11 mouse cellular contexts compared by ENCODE assay signal in genomic region chr4:119072363-119072940, GRCm38 (mm10). TPM values are rescaled to one million over a fixed set of nuclear protein-coding genes. Genes with fewer than 3 reads are reported as not detected.
A peak's percentile ranks its signal among the peaks of the same experiment; 100 is the strongest.
DNase-seq lines count a peak whose midpoint lies in the region; ATAC-seq and TF ChIP-seq lines count a peak whose summit lies in the region.
"Had no signal": no experiment of that assay in that cellular context is flagged by ENCODE, and none has a peak within 500 bp of the region (broad histone marks: within the 10 kb centered on the region; RNA-seq: fewer than 3 reads in every experiment).

No protein-coding gene starts in this region.

- 0 out of 2 replicates have a peak overlapping the region, but pooled peaks have one; percentile 9 for H3K4me3 ChIP-seq in heart, embryonic 12.5 days
- peak overlapping the region; percentile 33 for H3K4me3 ChIP-seq in ES-Bruce4 (ENCODE audit: low read depth, low read length)
- H3K4me3 ChIP-seq in forebrain, embryonic 15.5 days: peak overlapping the region; percentile 27
- H3K4me3 ChIP-seq in limb, embryonic 14.5 days (replicated peaks; ENCODE audit: low read length): peak overlapping the region; percentile 14; the same call in 1 of the 2 replicates

- H3K27ac ChIP-seq in heart, embryonic 12.5 days (ENCODE audit: poor library complexity, severe bottlenecking): peak overlapping the region; percentile 49
- peak overlapping the region; percentile 96 for H3K27ac ChIP-seq in ES-Bruce4 (ENCODE audit: insufficient read depth, low read length)
- H3K27ac ChIP-seq in forebrain, embryonic 15.5 days (replicated peaks): no peak overlapping the region
- H3K27ac ChIP-seq in limb, embryonic 14.5 days (replicated peaks; ENCODE audit: low read depth, low read length): peak overlapping the region; percentile 81

- intact Hi-C loops in heart, postnatal 10 days (cut with DNase I): no loop called here
- intact Hi-C loops in left cerebral cortex, postnatal 4 days (cut with DNase I): no loop called here
- intact Hi-C loops in left cerebral cortex, postnatal 10 days (cut with DNase I): no loop called here

- H3K4me2 ChIP-seq in heart, embryonic 12.5 days: peak overlapping the region; percentile 50
- peak overlapping the region; percentile 50 for H3K4me2 ChIP-seq in forebrain, embryonic 15.5 days (replicated peaks)
- H3K4me2 ChIP-seq in limb, embryonic 14.5 days (replicated peaks; ENCODE audit: low read depth, low read length, severe bottlenecking): peak overlapping the region; percentile 49

- ATAC-seq in heart, embryonic 12.5 days (ENCODE audit: insufficient number of reproducible peaks, low FRiP score): no peak
- ATAC-seq in forebrain, embryonic 15.5 days (replicated peaks): no peak
- no peak for ATAC-seq in limb, embryonic 14.5 days (ENCODE audit: low FRiP score, low read depth)

- no peak for TF ChIP-seq EP300 in ES-Bruce4 (IDR thresholded peaks at IDR 0.05; ENCODE audit: insufficient read depth, low read depth, low read length)

- no peak for TF ChIP-seq CTCF in ES-Bruce4 (IDR thresholded peaks at IDR 0.05; ENCODE audit: low read depth, low read length)

- peaks cover 69% of the 10 kb centered on the region for H3K4me1 ChIP-seq in heart, embryonic 12.5 days (replicated peaks)
- H3K4me1 ChIP-seq in ES-Bruce4 (ENCODE audit: control insufficient read depth, insufficient read depth, low read length): peaks cover 6% of the 10 kb centered on the region
- peaks cover 26% of the 10 kb centered on the region for H3K4me1 ChIP-seq in forebrain, embryonic 15.5 days
- H3K4me1 ChIP-seq in limb, embryonic 14.5 days (ENCODE audit: control insufficient read depth, insufficient read depth, low read length): peaks cover 35% of the 10 kb centered on the region

- 30% methylated on average over 19 of the region's 19 CpGs for WGBS in heart, embryonic 12.5 days
- whole genome bisulfite sequencing in forebrain, embryonic 15.5 days: 17% methylated on average over 19 of the region's 19 CpGs
- 25% methylated on average over 19 of the region's 19 CpGs for WGBS in limb, embryonic 14.5 days

- peak overlapping the region; percentile 34; the same call in 1 of the 2 replicates for H3K9ac ChIP-seq in heart, embryonic 12.5 days
- peak overlapping the region; percentile 66 for H3K9ac ChIP-seq in ES-Bruce4 (ENCODE audit: low read depth, poor library complexity, severe bottlenecking)
- peak overlapping the region; percentile 29; the same call in 1 of the 2 replicates for H3K9ac ChIP-seq in forebrain, embryonic 15.5 days (replicated peaks)
- peak overlapping the region; percentile 32 for H3K9ac ChIP-seq in limb, embryonic 14.5 days (ENCODE audit: low read depth, low read length, severe bottlenecking)

- no peak for DNase-seq in heart, postnatal 10 days
- no peak for DNase-seq in limb, embryonic 14.5 days (ENCODE audit: low spot score)
- DNase-seq in left cerebral cortex, postnatal 4 days: no peak
- no peak for DNase-seq in frontal cortex, postnatal 36 days (ENCODE audit: low spot score in 2 of 2)
- DNase-seq in left cerebral cortex, postnatal 10 days (ENCODE audit: extremely low spot score in 1 of 2, low spot score in 2 of 2): no peak
- DNase-seq: cerebellum, adult 9-11 months; gastrocnemius, postnatal 36 days; layer of hippocampus, adult 9-11 months had no signal

- H3K9me3 ChIP-seq in heart, embryonic 12.5 days (replicated peaks): no peaks in the 10 kb centered on the region
- no peaks in the 10 kb centered on the region for H3K9me3 ChIP-seq in ES-Bruce4 (replicated peaks; ENCODE audit: control insufficient read depth, insufficient read depth, low read length, poor library complexity, severe bottlenecking)
- no peaks in the 10 kb centered on the region for H3K9me3 ChIP-seq in forebrain, embryonic 15.5 days
- H3K9me3 ChIP-seq in limb, embryonic 14.5 days (ENCODE audit: control insufficient read depth, low read length): no peaks in the 10 kb centered on the region

- no peak for TF ChIP-seq POLR2A in ES-Bruce4 (IDR thresholded peaks at IDR 0.05; ENCODE audit: insufficient read depth, low read length)
- no peak for TF ChIP-seq POLR2A in limb, embryonic 14.5 days (IDR thresholded peaks at IDR 0.05; ENCODE audit: borderline replicate concordance, extremely low read depth, insufficient read depth, insufficient read length)

- peaks cover 7% of the 10 kb centered on the region; the same call in 1 of the 2 replicates for H3K27me3 ChIP-seq in heart, embryonic 12.5 days (replicated peaks)
- H3K27me3 ChIP-seq in ES-Bruce4 (ENCODE audit: control insufficient read depth, insufficient read depth, low read length, poor library complexity, severe bottlenecking): no peaks in the 10 kb centered on the region
- peaks cover 16% of the 10 kb centered on the region; the same call in 1 of the 2 replicates for H3K27me3 ChIP-seq in forebrain, embryonic 15.5 days
- no peaks in the 10 kb centered on the region for H3K27me3 ChIP-seq in limb, embryonic 14.5 days (ENCODE audit: control insufficient read depth, insufficient read depth, low read length)

- no peaks in the 10 kb centered on the region for H3K36me3 ChIP-seq in heart, embryonic 12.5 days
- H3K36me3 ChIP-seq in ES-Bruce4 (ENCODE audit: control insufficient read depth, insufficient read depth, low read length, poor library complexity, severe bottlenecking): no peaks in the 10 kb centered on the region
- no peaks in the 10 kb centered on the region for H3K36me3 ChIP-seq in forebrain, embryonic 15.5 days
- no peaks in the 10 kb centered on the region for H3K36me3 ChIP-seq in limb, embryonic 14.5 days (ENCODE audit: control insufficient read depth, insufficient read depth, low read length)

RNA-seq across cellular contexts. Expression of gene Slc2a1, which starts 36.1 kb away (rescaled TPM):
- 330 and 331 TPM in 2 replicates for polyA plus RNA-seq in heart, embryonic 12.5 days (2016; fragmentation: Nextera tagmentation; extraction: Ambion mirVana)
- total RNA-seq in heart, postnatal 10 days (2021): 1 to 10 TPM; 5.1 to 7.7 TPM
- polyA plus RNA-seq in ES-Bruce4 (2011; ENCODE audit: insufficient read depth, insufficient read length, low read depth, missing spikeins): 682 and 697 TPM in 2 replicates
- polyA plus RNA-seq in forebrain, embryonic 15.5 days (2015; fragmentation: Nextera tagmentation; extraction: Ambion mirVana): 89.5 and 89.7 TPM in 2 replicates
- polyA plus RNA-seq in limb, embryonic 14.5 days (2012; rRNA removed): 108 and 155 TPM in 2 replicates
- 134 and 141 TPM in 2 replicates for polyA plus RNA-seq in limb, embryonic 14.5 days (2014; fragmentation: Nextera tagmentation; extraction: Ambion mirVana)
- total RNA-seq in left cerebral cortex, postnatal 4 days (2021): 10 to 100 TPM; 33.5 to 34.1 TPM
- total RNA-seq in left cerebral cortex, postnatal 10 days (2021): 10 to 100 TPM; 46.2 to 70.9 TPM
